Mouse (Mus musculus) myocyte (in vitro differentiated cells): ENCODE data around the gene Stra6. TPM values are rescaled to one million over a fixed set of nuclear protein-coding genes. Genes with fewer than 3 reads are reported as not detected.

Experiments used
- H3K27me3 ChIP-seq: one replicate; pipeline ENCODE4 v1.6.1; 2011; ENCODE audit not compliant: control insufficient read depth, insufficient read depth, insufficient read length
- H3K36me3 ChIP-seq: one replicate; pipeline ENCODE4 v1.6.1; 2011; ENCODE audit not compliant: control insufficient read depth, insufficient read depth
- H3K4me2 ChIP-seq: one replicate; pipeline ENCODE4 v1.6.1; 2011; ENCODE audit warnings: low read depth, control low read depth
- H3K4me3 ChIP-seq: one replicate; pipeline ENCODE4 v1.5.1; 2011; ENCODE audit warnings: mild to moderate bottlenecking, control low read depth, moderate library complexity
- H3K79me2 ChIP-seq: one replicate; pipeline ENCODE4 v1.6.1; 2011; ENCODE audit not compliant: control insufficient read depth, insufficient read depth
- H3ac ChIP-seq: one replicate; pipeline ENCODE4 v1.6.1; 2011; ENCODE audit not compliant: control insufficient read depth, insufficient read length
- CEBPB ChIP-seq: IDR thresholded peaks from 2 replicates; pipeline ENCODE4 v1.6.1; 2011; ENCODE audit warnings: mild to moderate bottlenecking, moderate library complexity; ENCODE audit not compliant: poor library complexity, insufficient read depth, severe bottlenecking
- E2F4 ChIP-seq: IDR thresholded peaks from one replicate; pipeline ENCODE4 v1.6.1; 2011; ENCODE audit warnings: mild to moderate bottlenecking, control low read depth, moderate library complexity; ENCODE audit not compliant: insufficient read depth
- MAX ChIP-seq: IDR thresholded peaks from one replicate; pipeline ENCODE4 v1.6.1; 2011; ENCODE audit warnings: low read depth, mild to moderate bottlenecking, control low read depth
- MYOD1 ChIP-seq, 3 experiments: IDR thresholded peaks; one replicate each; pipeline ENCODE4 v1.6.1; 2011; ENCODE audit warnings: control low read depth in 2 of 3, low read depth in 2 of 3, mild to moderate bottlenecking in 2 of 3, moderate library complexity in 1 of 3; ENCODE audit not compliant: insufficient read length in 2 of 3, control insufficient read depth in 1 of 3
- MYOG ChIP-seq, 3 experiments: IDR thresholded peaks; one replicate each; pipeline ENCODE4 v1.6.1; 2011; ENCODE audit warnings: control low read depth in 2 of 3, low read depth in 2 of 3, mild to moderate bottlenecking in 2 of 3; ENCODE audit not compliant: insufficient read length in 2 of 3, control insufficient read depth in 1 of 3, insufficient read depth in 1 of 3
- POLR2A ChIP-seq: IDR thresholded peaks from one replicate; pipeline ENCODE4 v1.6.1; 2011; ENCODE audit warnings: low read depth, mild to moderate bottlenecking, control low read depth, moderate library complexity; ENCODE audit not compliant: insufficient read length
- POLR2AphosphoS2 ChIP-seq: IDR thresholded peaks from one replicate; pipeline ENCODE4 v1.6.1; 2011; ENCODE audit warnings: low read depth, control low read depth; ENCODE audit not compliant: insufficient read length
- REST ChIP-seq: IDR thresholded peaks from one replicate; pipeline ENCODE4 v1.6.1; 2011; ENCODE audit warnings: mild to moderate bottlenecking, control low read depth, moderate library complexity; ENCODE audit not compliant: insufficient read depth, insufficient read length
- SRF ChIP-seq: IDR thresholded peaks from one replicate; pipeline ENCODE4 v1.6.1; 2011; ENCODE audit warnings: low read depth; ENCODE audit not compliant: control insufficient read depth, insufficient read length
- TCF12 ChIP-seq: IDR thresholded peaks from one replicate; pipeline ENCODE4 v1.6.1; 2011; ENCODE audit warnings: mild to moderate bottlenecking, control low read depth; ENCODE audit not compliant: poor library complexity, insufficient read depth, severe bottlenecking
- TCF3 ChIP-seq: IDR thresholded peaks from one replicate; pipeline ENCODE4 v1.6.1; 2011; ENCODE audit warnings: low read depth, control low read depth; ENCODE audit not compliant: insufficient read length
- USF1 ChIP-seq: IDR thresholded peaks from one replicate; pipeline ENCODE4 v1.6.1; 2011; ENCODE audit warnings: low read depth, mild to moderate bottlenecking, control low read depth, moderate library complexity
- polyA plus RNA-seq: library from polyadenylated mRNA; unstranded; fragments of >200 nt; fragmentation: generic; extraction: Trizol; gene quantifications from one replicate; pipeline ENCODE4 v1.2.1, GENCODE M21; 2012; ENCODE audit warnings: missing spikeins

Stra6 gene
- 0.64 TPM for polyA plus RNA-seq

DNA sequence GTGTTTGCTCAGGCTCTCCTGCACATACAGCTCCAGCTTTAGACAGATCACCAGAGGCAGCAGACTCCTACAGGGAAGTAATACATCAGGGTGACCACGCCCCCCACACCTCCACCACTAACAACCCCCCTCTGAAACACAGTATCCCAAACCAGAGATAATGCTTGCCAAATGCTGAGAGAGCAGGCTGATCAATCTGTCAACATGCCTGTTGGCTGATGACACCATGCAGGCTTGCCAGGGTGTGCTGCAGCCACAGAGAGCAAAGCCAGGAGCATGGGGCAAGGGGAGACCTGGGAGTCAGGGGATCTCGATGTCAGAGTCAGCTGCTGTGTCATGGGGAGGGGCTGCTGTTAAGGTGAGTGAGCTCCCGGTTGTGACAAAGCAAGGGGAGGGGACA, at the start of gene Stra6:
Gene Stra6 (plus strand): TSS at position 258 of the 400 bp plus-strand sequence.
- H3K27me3 ChIP-seq, result peaks cover 47% of the 10 kb centered on the region
- H3K79me2 ChIP-seq, result no peaks in the 10 kb centered on the region
- no peak within 1 kb of the TSS for H3ac ChIP-seq
- TF ChIP-seq MAX (no peak), TCF12 (no peak), MYOG (IDR thresholded peaks at IDR 0.05; ENCODE audit: control insufficient read depth in 1 of 3, insufficient read depth in 1 of 3, insufficient read length in 2 of 3, low read depth in 2 of 3) (no peak), SRF (no peak), E2F4 (no peak), MYOD1 (IDR thresholded peaks at IDR 0.05; ENCODE audit: control insufficient read depth in 1 of 3, insufficient read length in 2 of 3, low read depth in 2 of 3) (no peak), POLR2AphosphoS2 (no peak), CEBPB (no peak), REST (no peak), USF1 (no peak)
- H3K4me2 ChIP-seq, result no peak within 1 kb of the TSS
- H3K36me3 ChIP-seq, result no peaks in the 10 kb centered on the region
- H3K4me3 ChIP-seq, result no peak within 1 kb of the TSS

DNA sequence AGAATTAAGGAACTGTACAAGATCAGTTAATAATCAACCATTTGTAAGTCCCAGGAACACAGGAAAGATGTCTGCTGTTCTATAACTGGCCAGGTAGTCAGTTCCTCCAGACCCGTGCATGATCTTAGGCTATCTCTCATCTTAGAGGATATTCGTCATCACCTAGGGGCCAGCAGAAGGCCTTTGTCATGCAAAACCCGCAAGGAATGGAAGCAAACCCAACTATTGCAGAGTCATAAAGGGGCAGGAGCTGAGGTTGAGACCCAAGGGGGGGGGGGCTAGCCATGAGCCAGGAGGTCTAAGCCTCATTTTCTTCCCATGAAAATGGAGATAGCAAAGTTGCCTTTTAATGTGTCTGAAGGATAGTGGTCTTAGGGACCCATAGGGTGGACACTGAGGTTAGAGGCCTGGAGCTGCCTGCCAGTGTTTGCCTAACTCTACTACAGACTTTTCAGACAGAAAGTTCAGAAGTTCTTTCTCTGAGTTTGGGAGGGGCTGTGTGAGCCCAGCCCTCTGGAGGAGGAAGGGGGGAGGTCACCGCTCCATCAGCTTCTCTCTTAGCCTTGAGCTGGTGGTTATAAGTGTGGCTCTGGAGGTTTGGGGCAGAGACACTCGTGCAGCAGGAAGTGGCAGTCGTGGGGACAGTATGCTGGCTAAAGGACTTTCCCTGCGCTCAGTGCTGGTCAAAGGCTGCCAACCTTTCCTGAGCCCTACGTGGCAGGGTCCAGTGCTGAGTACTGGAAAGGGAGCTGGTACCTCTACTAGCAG, 49.0 kb upstream of the Stra6 start:
- Histone ChIP-seq H3K79me2 (no peaks in the 10 kb centered on the region), H3K4me3 (no peak overlapping the region), H3ac (no peak overlapping the region), H3K27me3 (peaks cover 5% of the 10 kb centered on the region), H3K36me3 (no peaks in the 10 kb centered on the region), H3K4me2 (no peak overlapping the region)
- TF ChIP-seq POLR2AphosphoS2, result no peak
- TF ChIP-seq TCF12, result no peak
- no peak for TF ChIP-seq REST
- no peak for TF ChIP-seq E2F4
- no peak for TF ChIP-seq MAX
- no peak for TF ChIP-seq TCF3
- TF ChIP-seq USF1, result no peak
- TF ChIP-seq MYOD1 (IDR thresholded peaks at IDR 0.05; ENCODE audit: control insufficient read depth in 1 of 3, insufficient read length in 2 of 3, low read depth in 2 of 3), result no peak
- TF ChIP-seq SRF, result no peak
- TF ChIP-seq CEBPB, result no peak
- TF ChIP-seq MYOG (IDR thresholded peaks at IDR 0.05; ENCODE audit: control insufficient read depth in 1 of 3, insufficient read depth in 1 of 3, insufficient read length in 2 of 3, low read depth in 2 of 3), result no peak
- TF ChIP-seq POLR2A, result no peak

DNA sequence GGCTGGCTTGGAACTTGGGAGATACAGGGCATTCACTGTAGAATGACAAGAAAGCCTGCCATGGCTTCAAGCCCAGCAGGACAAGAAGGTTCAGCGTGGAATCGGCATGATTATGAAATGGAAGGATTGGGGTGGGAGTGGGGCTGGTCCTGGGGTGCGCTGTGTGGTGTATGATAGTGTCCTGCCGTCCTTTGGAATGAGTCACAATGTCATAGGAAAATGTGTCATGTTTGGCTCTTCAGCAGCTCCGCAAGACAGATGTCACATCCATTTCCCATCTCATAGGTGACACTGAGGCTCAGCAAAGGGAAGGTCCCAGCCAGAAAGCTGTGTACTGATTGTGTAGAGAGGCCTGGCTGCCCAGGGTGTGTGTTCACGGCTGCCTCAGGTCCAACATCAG, 47.7 kb upstream of the Stra6 start:
- Histone ChIP-seq H3K4me2 (no peak overlapping the region), H3ac (no peak overlapping the region), H3K36me3 (no peaks in the 10 kb centered on the region), H3K4me3 (no peak overlapping the region), H3K27me3 (peaks cover 5% of the 10 kb centered on the region), H3K79me2 (no peaks in the 10 kb centered on the region)
- TF ChIP-seq E2F4 (no peak), MYOD1 (IDR thresholded peaks at IDR 0.05; ENCODE audit: control insufficient read depth in 1 of 3, insufficient read length in 2 of 3, low read depth in 2 of 3) (no peak), REST (no peak), MYOG (IDR thresholded peaks at IDR 0.05; ENCODE audit: control insufficient read depth in 1 of 3, insufficient read depth in 1 of 3, insufficient read length in 2 of 3, low read depth in 2 of 3) (no peak)

DNA sequence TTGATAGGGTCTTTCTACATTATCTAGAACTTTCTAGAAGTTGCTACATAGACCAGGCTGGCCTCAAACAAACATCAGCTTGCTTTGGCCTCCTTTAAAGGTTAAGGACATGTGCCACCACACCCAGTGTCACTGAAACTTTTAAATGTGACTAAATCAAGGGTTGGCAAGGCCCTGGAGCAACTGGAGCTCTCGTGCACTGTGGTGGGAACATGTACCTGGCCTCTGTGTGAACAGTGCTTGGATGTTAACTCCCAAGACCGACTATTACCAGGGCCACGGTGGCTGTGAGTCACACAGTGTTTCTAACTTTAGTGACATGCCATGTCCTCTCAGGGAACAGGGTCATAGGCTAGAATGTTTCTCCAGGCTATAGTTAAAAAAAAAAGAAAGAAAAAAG, 46.6 kb upstream of the Stra6 start:
- Histone ChIP-seq H3K4me3 (no peak overlapping the region), H3K36me3 (no peaks in the 10 kb centered on the region), H3K4me2 (no peak overlapping the region), H3ac (no peak overlapping the region), H3K27me3 (peaks cover 5% of the 10 kb centered on the region), H3K79me2 (no peaks in the 10 kb centered on the region)
- TF ChIP-seq MYOD1 (IDR thresholded peaks at IDR 0.05; ENCODE audit: control insufficient read depth in 1 of 3, insufficient read length in 2 of 3, low read depth in 2 of 3) (no peak), MAX (no peak), POLR2A (no peak), REST (no peak), TCF12 (no peak)

DNA sequence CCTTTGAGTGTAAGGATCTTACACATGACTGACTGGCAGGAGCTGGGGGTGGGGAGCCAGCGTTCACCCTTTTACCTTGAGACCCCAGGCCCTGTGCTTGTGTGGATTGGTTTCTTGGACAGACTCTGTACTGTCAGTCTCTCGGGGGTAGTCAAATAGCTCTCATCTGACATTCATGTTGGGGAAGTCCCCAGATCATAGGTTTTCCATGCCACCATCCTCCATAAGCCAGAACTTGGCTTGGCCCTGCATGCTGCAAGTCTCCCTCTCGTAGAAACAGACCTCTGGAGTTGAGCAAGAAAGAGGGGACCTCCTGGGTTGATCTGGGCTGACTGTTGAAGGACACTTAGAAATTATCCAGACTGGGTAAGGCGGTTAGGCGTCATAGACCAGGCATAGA, 45.2 kb upstream of the Stra6 start:
- Histone ChIP-seq H3K36me3 (no peaks in the 10 kb centered on the region), H3K79me2 (no peaks in the 10 kb centered on the region), H3ac (no peak overlapping the region), H3K4me2 (no peak overlapping the region), H3K27me3 (peaks cover 5% of the 10 kb centered on the region), H3K4me3 (no peak overlapping the region)
- TF ChIP-seq SRF (no peak), TCF12 (no peak), POLR2A (no peak), MYOG (IDR thresholded peaks at IDR 0.05; ENCODE audit: control insufficient read depth in 1 of 3, insufficient read depth in 1 of 3, insufficient read length in 2 of 3, low read depth in 2 of 3) (no peak), E2F4 (no peak)
